Mouse (Mus musculus) heart, postnatal 14 days (tissue): ENCODE results near the gene Gm17660. TPM values are rescaled to one million over a fixed set of nuclear protein-coding genes. Genes with fewer than 3 reads are reported as not detected.
A peak's percentile ranks its signal among the peaks of the same experiment; 100 is the strongest.
"Not testable (repeated sequence)": the region's sequence is repeated elsewhere in the genome, so short reads cannot be mapped to it uniquely, and the experiment has no call there.

Experiments used
- DNase-seq, 2 experiments: peaks; one replicate each; pipeline ENCODE4 v3.0.0; 2021 to 2022
- intact Hi-C: fragments of 180-260 bp; cut with DNase I; formaldehyde crosslinking; loops from one replicate; pipeline ENCODE4 v1.15.1; 2025
- total RNA-seq, 2 experiments: library from RNA; stranded (reverse); gene quantifications; 2 replicates each; pipeline ENCODE4 v1.2.3; 2021

Gm17660 gene
- total RNA-seq, 2 experiments from 2014 or later: not detected

GRCm38 (mm10) chr5:104046256-104047199 is 30.9 kb downstream of the Gm17660 start, which contains the start of gene Nudt9:
Nudt9 (plus strand) TSS chr5:104046306.
- DNase-seq: peak; percentile 97 to 98
- intact Hi-C loops: loop anchor here (2.0 kb wide), 1 partner anchor 28 kb away; no protein-coding TSS in a partner anchor

DNA sequence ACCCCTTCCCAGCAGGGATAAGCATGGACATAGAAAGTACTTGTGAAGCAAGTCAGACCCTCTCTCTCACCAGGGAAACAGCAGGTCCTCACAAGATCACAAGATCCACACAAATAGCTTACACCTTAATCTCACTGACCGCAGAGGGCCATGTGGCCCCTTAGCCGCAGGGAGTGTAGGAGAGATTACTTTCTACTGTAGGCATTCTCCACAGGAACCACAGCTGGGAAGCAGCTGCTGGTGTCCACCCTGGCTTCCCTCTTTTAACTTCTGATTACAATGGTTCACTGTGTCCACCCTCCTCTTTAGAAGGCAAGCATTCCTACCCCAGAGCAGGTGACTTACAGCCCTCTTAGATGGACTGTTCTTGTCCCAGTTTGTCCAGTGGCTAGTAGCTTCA is 33.7 kb downstream of the Gm17660 start:
- intact Hi-C loops: loop anchor here (2.0 kb wide), 1 partner anchor 23 kb away; the partner anchor contains the start of gene Hsd17b11
- DNase-seq: no peak

DNA sequence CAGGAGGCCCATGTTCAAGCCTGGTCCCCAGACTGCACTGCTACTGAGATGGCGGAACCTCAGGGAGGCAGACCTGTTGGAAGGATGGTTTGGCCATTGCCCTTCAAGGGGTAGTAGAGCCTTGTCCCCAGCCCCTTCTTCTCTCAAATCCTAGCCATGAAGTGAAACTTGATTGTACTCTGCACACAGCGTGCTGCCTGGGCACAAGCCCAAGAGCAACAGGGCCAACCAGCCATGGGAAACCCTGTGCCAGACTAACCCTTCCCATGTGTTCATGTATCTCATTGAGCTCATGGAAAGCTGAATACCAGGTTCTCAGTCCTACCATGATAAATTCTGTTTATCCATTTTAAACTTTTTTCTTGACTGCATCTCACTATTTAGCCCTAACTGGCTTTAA is 34.5 kb downstream of the Gm17660 start:
- DNase-seq: no peak
- intact Hi-C loops: loop anchor here (2.0 kb wide), 1 partner anchor 22 kb away; the partner anchor contains the start of gene Hsd17b11

GRCm38 (mm10) chr5:104039154-104039932 is 38.1 kb downstream of the Gm17660 start:
- intact Hi-C loops: loop anchor here (1.0 kb wide), 1 partner anchor 40 kb away; no protein-coding TSS in a partner anchor
- DNase-seq: peak; percentile 48 to 61

- DNase-seq: no peak
- intact Hi-C loops: no loop called here
Measured at GRCm38 (mm10) chr5:104036686-104037085, 40.7 kb downstream of the Gm17660 start.

DNA sequence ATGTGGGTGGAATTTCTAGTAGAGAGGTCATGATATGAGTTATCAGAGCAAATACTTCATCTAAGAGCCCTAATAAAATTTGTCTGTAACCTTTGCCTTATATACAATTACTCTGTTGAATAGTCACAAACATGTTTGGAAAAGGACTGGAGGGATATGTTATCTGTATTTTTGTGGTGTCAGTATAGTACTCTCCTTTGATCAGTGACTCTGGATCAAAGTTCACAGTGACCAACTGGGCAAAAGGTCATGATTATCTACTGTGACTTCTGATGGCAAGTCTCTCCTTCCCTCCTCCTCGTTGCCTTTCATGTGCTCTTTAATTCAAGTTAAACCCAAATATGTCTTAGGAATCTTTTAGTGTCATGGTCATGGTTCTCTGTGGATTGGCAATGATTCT is 41.6 kb downstream of the Gm17660 start:
- DNase-seq: no peak
- intact Hi-C loops: no loop called here

- intact Hi-C loops: no loop called here
- no peak for DNase-seq
Measured at GRCm38 (mm10) chr5:104035066-104035465, 42.3 kb downstream of the Gm17660 start.

- intact Hi-C loops: no loop called here
- no peak for DNase-seq
Measured at GRCm38 (mm10) chr5:104032434-104033097, 44.8 kb downstream of the Gm17660 start.

- intact Hi-C loops: no loop called here
- DNase-seq: peak in 1 of 2 experiments; percentile 29
Measured at GRCm38 (mm10) chr5:104025245-104025854, 52.1 kb downstream of the Gm17660 start.

GRCm38 (mm10) chr5:104024762-104025161 is 52.6 kb downstream of the Gm17660 start:
- no peak for DNase-seq
- intact Hi-C loops: no loop called here

GRCm38 (mm10) chr5:104024193-104024592 is 53.2 kb downstream of the Gm17660 start:
- DNase-seq, intact Hi-C loops: not testable (repeated sequence)

DNA sequence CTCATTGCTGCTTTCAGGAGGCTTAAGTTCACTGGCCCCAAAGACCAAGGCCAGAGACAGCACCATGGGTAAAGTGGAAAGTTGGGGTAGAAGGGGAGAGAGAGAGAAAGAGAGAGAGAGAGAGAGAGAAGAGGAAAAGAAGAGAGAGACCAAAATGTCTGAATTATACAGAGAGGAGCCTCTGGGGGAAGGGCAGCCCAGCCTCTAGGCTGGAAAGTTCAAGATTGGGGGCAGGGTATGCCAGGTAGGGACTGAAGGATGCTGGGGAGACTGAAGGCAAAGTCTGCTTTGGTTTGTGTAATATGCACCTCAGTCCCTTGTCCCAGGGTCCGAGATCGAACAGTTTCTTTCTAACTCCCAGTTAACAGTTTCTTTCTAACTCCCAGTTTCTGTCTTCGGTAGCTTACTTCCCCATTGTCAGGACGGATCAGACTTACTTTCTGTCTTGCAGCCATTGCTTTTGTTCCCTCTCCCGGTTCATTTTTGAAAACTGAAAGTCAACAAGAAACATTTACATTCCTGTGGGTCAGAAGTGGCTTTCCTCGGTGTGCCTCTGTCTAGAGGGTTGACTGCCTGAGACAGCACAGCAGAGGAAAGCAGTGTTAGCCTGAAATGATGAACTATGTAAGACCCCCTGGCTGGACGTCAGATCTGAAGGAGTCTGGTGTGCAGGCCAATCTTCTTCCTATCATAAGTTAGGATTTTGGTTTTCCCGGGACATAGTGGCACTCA is 54.0 kb downstream of the Gm17660 start:
- intact Hi-C loops: no loop called here
- DNase-seq: no peak

- intact Hi-C loops: no loop called here
- no peak for DNase-seq
Measured at GRCm38 (mm10) chr5:104022558-104022957, 54.9 kb downstream of the Gm17660 start.

DNA sequence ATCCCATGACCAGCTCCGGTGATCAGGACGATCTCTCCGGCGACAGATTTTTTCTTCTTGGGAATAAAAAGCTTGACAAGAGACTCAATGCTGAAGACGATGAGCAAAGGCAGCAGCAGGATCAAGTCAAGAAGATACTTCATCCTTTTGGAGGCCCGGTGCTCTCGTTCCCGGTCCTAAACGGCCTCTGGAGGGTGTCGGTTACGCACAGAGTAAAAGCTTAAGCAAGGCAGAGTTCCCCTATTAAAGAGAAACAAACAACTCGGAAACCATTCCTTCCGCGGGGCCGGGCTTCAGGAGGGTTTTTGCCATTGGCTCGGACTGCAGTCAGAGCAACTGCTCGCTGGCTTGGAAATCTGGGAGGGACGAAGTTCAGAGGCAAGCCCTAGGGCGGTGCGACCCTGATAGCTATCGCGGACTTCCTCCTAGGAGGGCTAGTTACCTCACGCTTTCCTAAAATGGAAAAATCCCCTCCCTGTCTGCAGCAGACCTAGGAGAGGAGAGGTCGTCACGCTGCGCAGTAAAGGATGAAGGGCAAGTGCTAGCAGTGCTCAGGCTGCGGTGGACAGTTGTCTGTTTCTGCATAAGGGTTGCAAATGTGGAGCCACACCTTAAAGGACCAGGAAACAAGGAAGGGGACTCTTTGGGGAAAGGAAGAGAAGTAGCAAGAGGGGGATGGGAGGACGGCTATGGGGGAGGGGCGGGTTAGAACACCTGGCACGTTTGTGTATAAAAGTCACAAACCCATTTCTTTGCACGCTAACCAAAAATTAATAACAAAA is 55.6 kb downstream of the Gm17660 start, which contains the start of gene Hsd17b11:
TSS of gene Hsd17b11 (minus strand) at position 323 of the 782 bp plus-strand sequence.
- DNase-seq: peak; percentile 84 to 86
- intact Hi-C loops: loop anchor here (2.0 kb wide), 2 partner anchors 19 to 21 kb away; no protein-coding TSS in a partner anchor
